9 mouse cellular contexts compared by ENCODE assay signal in genomic region chr15:102746126-102746487, GRCm38 (mm10). TPM values are rescaled to one million over a fixed set of nuclear protein-coding genes. Genes with fewer than 3 reads are reported as not detected.
DNase-seq lines count a peak whose midpoint lies in the region; ATAC-seq and TF ChIP-seq lines count a peak whose summit lies in the region.
"Had no signal": no experiment of that assay in that cellular context is flagged by ENCODE, and none has a peak within 500 bp of the region (broad histone marks: within the 10 kb centered on the region; RNA-seq: fewer than 3 reads in every experiment).

No protein-coding gene starts in this region.

- H3K4me3 ChIP-seq in embryonic facial prominence, embryonic 10.5 days = peak overlapping the region; percentile 63
- peak overlapping the region; percentile 39 for H3K4me3 ChIP-seq in hindbrain, postnatal 0 days (ENCODE audit: low read length)
- H3K4me3 ChIP-seq in myocyte = peak overlapping the region; percentile 12

- peak overlapping the region; percentile 78 for H3K4me2 ChIP-seq in hindbrain, postnatal 0 days (ENCODE audit: low read depth, low read length)
- peak overlapping the region; percentile 88 for H3K4me2 ChIP-seq in myocyte (ENCODE audit: low read depth)

- H3K9ac ChIP-seq in hindbrain, postnatal 0 days (replicated peaks; ENCODE audit: low read length) = peak overlapping the region; percentile 57; the same call in 1 of the 2 replicates

- ATAC-seq in hindbrain, postnatal 0 days = peak; percentile 57

- TF ChIP-seq POLR2A in myocyte (IDR thresholded peaks at IDR 0.05; ENCODE audit: insufficient read length, low read depth) = no peak

- no peaks in the 10 kb centered on the region for H3K79me2 ChIP-seq in myocyte (ENCODE audit: control insufficient read depth, insufficient read depth)

- H3K9me3 ChIP-seq in embryonic facial prominence, embryonic 10.5 days = no peaks in the 10 kb centered on the region
- H3K9me3 ChIP-seq in hindbrain, postnatal 0 days (ENCODE audit: low read length) = no peaks in the 10 kb centered on the region

- no peak overlapping the region for H3K27ac ChIP-seq in embryonic facial prominence, embryonic 10.5 days (replicated peaks)
- peak overlapping the region; percentile 95 for H3K27ac ChIP-seq in hindbrain, postnatal 0 days

- 7% methylated on average over 11 of the region's 11 CpGs for whole genome bisulfite sequencing in embryonic facial prominence, embryonic 10.5 days
- WGBS in hindbrain, postnatal 0 days = 9% methylated on average over 11 of the region's 11 CpGs

- H3K36me3 ChIP-seq in embryonic facial prominence, embryonic 10.5 days (replicated peaks) = no peaks in the 10 kb centered on the region
- H3K36me3 ChIP-seq in hindbrain, postnatal 0 days (ENCODE audit: insufficient read depth, low read length) = no peaks in the 10 kb centered on the region
- no peaks in the 10 kb centered on the region for H3K36me3 ChIP-seq in myocyte (ENCODE audit: control insufficient read depth, insufficient read depth)

- peaks cover 100% of the 10 kb centered on the region for H3K27me3 ChIP-seq in embryonic facial prominence, embryonic 10.5 days (replicated peaks; ENCODE audit: low read depth, poor library complexity, severe bottlenecking)
- H3K27me3 ChIP-seq in hindbrain, postnatal 0 days (ENCODE audit: insufficient read depth, low read length) = no peaks in the 10 kb centered on the region
- peaks cover 49% of the 10 kb centered on the region for H3K27me3 ChIP-seq in myocyte (ENCODE audit: control insufficient read depth, insufficient read depth, insufficient read length)

- peaks cover 38% of the 10 kb centered on the region for H3K4me1 ChIP-seq in embryonic facial prominence, embryonic 10.5 days
- H3K4me1 ChIP-seq in hindbrain, postnatal 0 days (ENCODE audit: insufficient read depth, low read length) = peaks cover 20% of the 10 kb centered on the region

- DNase-seq in layer of hippocampus, adult 11-12 months (ENCODE audit: low spot score) = peak; percentile 63
- DNase-seq in layer of hippocampus, adult 9-10 months (ENCODE audit: low spot score) = no peak
- DNase-seq in embryonic facial prominence, embryonic 10.5 days (ENCODE audit: low spot score) = peak; percentile 30
- DNase-seq in hindbrain, postnatal 0 days (ENCODE audit: low spot score) = no peak
- DNase-seq in urinary bladder, postnatal 36 days (ENCODE audit: low spot score in 2 of 2) = no peak
- no peak for DNase-seq in right cerebral cortex, adult 2 months (ENCODE audit: low spot score in 2 of 2)
- DNase-seq in embryo, embryonic 9.5 days (ENCODE audit: extremely low spot score) = no peak
- DNase-seq: lung, adult 18-20 months had no signal

- peak overlapping the region; percentile 14 for H3ac ChIP-seq in myocyte (ENCODE audit: control insufficient read depth, insufficient read length)

- no peak for TF ChIP-seq CTCF in hindbrain, postnatal 0 days (IDR thresholded peaks at IDR 0.05; ENCODE audit: low read depth)

TF ChIP-seq in myocyte, 11 proteins besides CTCF, POLR2A, EP300 and RAD21:
- TF ChIP-seq POLR2AphosphoS2 (IDR thresholded peaks at IDR 0.05; ENCODE audit: insufficient read length, low read depth) (no peak), USF1 (IDR thresholded peaks at IDR 0.05; ENCODE audit: low read depth) (no peak), CEBPB (IDR thresholded peaks at IDR 0.05; ENCODE audit: insufficient read depth, poor library complexity, severe bottlenecking) (no peak), MAX (IDR thresholded peaks at IDR 0.05; ENCODE audit: low read depth) (no peak), REST (IDR thresholded peaks at IDR 0.05; ENCODE audit: insufficient read depth, insufficient read length) (no peak), MYOD1 (IDR thresholded peaks at IDR 0.05; ENCODE audit: control insufficient read depth in 1 of 3, insufficient read length in 2 of 3, low read depth in 2 of 3) (no peak), E2F4 (IDR thresholded peaks at IDR 0.05; ENCODE audit: insufficient read depth) (no peak), SRF (IDR thresholded peaks at IDR 0.05; ENCODE audit: control insufficient read depth, insufficient read length, low read depth) (no peak), TCF3 (IDR thresholded peaks at IDR 0.05; ENCODE audit: insufficient read length, low read depth) (no peak), TCF12 (IDR thresholded peaks at IDR 0.05; ENCODE audit: insufficient read depth, poor library complexity, severe bottlenecking) (no peak), MYOG (IDR thresholded peaks at IDR 0.05; ENCODE audit: control insufficient read depth in 1 of 3, insufficient read depth in 1 of 3, insufficient read length in 2 of 3, low read depth in 2 of 3) (no peak)

RNA-seq across cellular contexts. Expression of gene Calcoco1, which starts 24.1 kb away (rescaled TPM):
- 33.9 and 36.4 TPM in 2 replicates for polyA plus RNA-seq in embryonic facial prominence, embryonic 10.5 days (2016; fragmentation: Nextera tagmentation; extraction: Ambion mirVana)
- 26.6 and 32.4 TPM in 2 replicates for total RNA-seq in hindbrain, postnatal 0 days (2014; rRNA removed)
- 29.8 and 30.3 TPM in 2 replicates for polyA plus RNA-seq in hindbrain, postnatal 0 days (2015; fragmentation: Nextera tagmentation; extraction: Ambion mirVana)
- polyA plus RNA-seq in myocyte (2012; fragmentation: generic; extraction: Trizol) = 117 TPM

Comparison
In these comparisons a context has a peak if more than half of its experiments do, and no peak if none do; other contexts are left out.
1. DNase-seq: peak in layer of hippocampus, adult 11-12 months (single experiment) and embryonic facial prominence, embryonic 10.5 days (single experiment); none in layer of hippocampus, adult 9-10 months (single experiment), hindbrain, postnatal 0 days (single experiment), urinary bladder, postnatal 36 days (0 of 2), right cerebral cortex, adult 2 months (0 of 2) and embryo, embryonic 9.5 days (single experiment).
2. H3K4me3 ChIP-seq: peak in every context shown above with its lines; median percentile 63 in embryonic facial prominence, embryonic 10.5 days; 39 in hindbrain, postnatal 0 days; 12 in myocyte.